Mouse (Mus musculus) frontal cortex, postnatal 25 days (tissue): ENCODE measurements around the gene Cd47.

ENCODE experiments used
- DNase-seq, 2 experiments: peaks; one replicate each; pipeline ENCODE4 v3.0.0; 2022; ENCODE audit warnings: low spot score in 2 of 2

Cd47 gene

DNA sequence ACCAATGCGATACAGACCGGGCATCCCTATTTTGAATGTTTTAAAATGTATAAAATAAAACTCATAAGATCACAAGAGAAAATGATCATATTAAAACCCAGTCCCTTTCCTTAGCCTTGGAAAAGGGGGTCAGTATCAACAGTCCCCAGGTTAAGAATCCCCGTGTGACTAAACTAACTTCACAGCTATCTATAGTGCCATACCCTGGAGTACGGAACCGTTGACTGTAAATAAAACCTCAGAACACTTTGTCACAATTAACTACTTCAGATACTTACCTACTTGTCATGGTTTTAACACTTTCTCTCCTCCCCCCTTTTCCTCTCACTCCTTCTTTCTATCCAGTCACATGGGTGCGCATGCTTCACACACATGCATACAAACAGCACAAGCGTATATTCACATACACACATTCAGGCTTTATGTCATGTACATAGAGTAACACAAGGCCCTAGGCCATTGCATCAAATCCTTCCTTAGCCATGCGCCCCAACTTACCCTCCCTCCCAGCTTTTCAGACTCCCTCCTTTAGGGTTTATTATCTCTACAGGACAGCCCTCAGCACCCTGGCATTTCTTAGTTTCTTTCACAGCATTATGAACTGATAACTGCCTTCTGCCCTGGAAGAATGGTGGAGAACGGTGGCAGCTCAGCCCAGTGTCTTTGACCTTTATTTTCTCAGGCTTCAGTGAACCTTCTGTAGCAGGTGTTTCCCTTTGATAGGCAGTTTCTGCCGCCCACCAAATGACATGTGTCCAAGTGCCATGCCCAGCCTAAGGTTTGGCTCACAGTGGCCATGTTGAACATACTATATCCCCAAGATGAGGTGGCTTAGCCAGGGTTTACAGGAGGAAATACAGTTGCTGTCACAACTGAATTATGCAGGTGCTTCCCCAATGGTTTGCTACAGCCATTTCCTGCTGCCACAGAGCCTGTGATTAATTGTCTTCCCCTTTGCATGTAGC, at the start of gene Cd47:
Cd47 (plus strand) TSS at position 937 of the 965 bp plus-strand sequence.
- no peak for DNase-seq

DNA sequence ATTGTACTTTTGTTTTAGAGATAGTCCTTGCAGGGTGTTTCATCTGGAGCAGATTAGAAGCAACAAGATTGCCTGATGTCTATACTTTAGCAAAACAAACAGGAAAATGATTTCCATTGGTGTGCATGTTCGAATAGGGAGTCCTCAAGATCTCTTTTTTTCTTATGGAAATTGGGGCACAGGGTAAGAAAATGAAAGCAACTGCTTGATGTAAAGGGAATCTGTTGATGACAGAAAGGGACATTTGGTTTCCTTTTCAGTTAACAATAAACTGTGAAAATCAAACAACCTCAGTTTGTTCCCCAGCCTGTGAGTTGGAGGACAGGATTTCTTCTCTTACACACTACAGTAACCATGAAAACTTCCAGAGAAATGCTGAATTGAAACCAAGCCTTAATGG, 47.4 kb upstream of the Cd47 start:
- no peak for DNase-seq

DNA sequence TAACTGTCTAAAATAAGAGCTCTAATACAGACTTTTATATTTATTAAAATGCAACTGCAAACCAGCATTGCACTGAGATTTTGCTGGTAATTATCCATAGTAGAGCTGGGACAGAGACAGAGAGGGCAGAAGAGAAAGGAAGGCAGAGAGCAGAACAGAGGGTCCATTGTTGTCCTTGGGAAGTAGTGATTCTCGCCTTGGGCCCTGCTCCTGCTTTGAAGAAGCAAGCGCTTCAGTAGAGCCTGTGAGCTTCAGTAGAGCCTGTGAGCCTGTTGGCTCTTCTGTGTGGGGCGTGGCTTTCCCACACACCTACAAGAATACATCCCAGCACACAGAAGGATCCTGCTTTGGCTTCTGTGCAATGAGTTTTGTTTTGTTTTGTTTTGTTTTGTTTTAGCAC, 47.0 kb upstream of the Cd47 start:
- no peak for DNase-seq

DNA sequence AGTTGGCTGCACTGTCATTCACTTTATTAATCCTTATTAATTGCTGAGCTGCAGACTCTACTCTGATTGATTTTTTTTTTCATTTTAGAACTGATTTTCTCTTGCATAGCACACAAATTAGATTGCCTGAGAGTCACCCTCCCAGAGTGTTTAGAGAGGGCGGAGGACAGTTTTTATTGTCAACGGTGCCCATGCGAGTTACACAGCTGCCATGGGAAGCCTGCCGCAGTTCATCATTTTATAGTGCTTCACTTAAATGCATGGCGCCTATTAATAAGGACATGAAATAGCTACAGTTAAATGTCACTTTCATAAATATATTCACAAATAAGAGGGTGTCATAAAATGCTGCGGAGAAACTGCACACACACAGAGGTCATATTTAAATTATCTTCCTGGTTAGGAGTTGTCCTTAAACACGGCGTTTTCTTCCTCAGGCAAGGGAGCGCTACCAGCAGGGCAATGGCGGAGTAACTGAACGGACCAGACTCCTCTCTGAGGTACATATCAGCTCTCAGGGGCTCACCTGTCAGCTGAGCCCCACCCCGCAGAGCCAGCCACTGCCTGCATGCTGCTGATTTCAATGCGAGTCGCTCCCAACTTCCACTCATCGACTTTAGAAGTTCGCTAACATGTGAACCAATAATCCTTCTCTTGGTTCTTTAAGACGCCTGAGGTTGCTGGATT, 39.7 kb upstream of the Cd47 start:
- DNase-seq: no peak

DNA sequence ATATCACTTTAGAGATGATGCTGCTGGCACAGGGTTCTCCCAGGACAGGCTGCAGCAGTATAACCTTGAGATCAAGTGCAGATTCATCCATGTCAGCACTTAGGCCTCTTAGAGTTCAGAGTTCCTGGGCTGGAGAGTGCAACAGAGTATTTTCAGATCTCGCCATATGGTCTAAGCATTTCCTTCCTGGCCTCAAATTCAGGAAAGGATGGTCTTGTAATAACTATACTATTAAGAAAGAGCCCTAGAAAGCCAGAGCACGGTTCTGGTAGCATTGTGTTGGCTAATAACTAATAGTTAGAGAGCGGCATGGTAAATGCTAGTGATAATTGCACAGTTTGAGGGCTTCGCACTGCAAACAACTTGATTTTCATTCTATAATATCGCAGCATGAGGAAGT, 38.4 kb upstream of the Cd47 start:
- DNase-seq: no peak

DNA sequence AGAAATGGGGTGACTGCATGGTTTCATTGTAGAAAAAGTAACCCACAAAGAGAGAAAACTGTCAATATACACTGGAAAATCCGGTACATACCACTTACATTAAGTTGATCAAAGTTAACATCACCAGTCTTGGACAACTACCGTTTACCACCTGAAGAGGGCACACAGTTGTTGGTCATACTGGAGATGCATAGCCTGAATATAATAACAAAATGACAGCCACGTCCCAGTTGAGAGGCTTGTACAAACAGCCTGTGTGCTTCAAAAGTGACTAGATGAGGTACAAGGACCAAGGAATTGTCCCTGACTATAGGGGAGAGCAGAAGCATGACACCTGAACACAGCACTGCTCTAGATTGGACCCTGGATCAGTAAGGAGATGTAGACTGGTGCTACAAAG, 34.0 kb upstream of the Cd47 start:
- no peak for DNase-seq

DNA sequence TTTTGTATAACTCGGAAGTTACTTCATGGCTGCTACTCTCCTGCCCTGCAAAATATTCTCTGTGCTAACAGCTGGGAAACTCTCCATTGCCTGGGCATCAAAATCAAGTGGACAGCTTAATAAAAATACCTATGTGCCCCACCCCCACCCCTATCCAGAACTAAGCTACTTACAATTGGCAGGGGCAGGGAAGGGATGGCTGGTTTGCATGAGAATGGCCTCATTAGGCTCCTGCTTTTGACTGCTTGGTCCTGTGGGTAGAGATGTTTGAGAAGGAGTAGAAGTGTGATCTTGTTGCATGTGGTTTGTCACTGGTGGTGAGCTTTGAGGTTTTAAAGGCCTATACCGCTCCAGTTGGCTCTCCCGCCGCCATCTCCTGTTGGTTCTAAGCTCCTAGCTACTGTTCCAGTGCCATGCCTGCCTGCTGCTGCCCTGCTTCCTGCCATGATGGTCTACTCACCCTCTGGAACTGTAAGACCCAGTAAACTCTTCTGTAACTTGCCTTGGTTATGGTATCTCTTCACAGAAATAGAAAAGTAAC, 31.8 kb upstream of the Cd47 start:
- DNase-seq: no peak

DNA sequence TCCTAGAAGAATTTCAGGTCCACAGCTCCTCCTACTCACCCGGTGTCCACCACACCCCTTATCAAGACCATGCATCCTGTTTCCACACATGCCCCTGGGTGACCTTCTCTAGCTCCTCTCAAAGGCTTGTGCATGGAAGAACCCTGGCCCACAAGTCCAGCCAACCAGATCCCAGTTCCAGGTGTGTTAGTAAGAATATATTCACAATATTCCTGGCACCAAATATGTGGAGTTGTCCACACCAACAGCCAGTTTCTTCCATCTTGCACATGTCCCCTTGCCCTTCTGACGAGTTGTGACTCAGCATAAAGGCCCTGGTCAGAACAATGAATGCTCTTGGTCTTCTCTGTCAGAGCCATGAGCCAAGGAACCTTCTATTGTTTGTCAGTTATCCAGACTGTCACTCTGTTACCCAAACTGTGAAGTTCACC, 30.5 kb upstream of the Cd47 start:
- no peak for DNase-seq

DNA sequence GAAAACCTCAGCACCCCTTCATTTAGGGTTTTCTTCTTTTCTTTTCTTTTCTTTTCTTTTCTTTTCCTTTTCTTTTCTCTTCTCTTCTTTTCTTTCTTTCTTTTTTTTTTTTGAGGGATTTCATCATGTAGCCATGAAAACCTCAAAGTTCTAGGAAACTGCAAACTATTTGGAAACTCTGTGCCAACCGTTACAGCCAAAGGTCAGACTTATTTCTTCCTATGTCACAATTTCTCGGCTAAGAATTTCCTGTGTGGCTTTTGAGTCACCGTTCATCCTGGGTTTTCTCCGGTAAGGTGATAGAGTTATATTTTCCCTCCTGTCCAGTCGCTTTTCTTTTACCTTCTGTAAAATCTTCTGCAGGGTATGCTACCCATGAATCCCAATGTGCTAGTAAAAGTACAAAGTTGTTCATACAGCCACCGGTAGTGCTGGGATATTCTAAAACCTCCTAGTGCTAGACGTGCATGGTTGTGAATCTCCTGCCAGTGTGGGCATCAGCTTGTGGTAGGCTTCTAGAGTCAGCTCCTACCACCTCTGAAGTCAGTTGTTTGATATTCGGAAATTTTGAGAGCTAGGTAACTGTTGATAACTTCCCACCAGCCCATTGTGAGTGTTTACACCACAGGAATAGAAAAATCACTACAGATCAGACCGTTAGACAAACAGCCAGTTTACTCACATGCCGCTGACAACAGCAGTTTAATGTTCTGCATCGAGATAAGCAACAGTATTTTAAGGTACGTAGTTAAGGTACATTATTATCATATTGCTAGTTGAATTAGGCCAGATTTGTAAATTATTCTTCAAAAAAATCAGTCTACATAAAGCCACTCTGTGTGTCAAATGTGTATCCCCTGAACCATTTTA, 29.8 kb upstream of the Cd47 start:
- no peak for DNase-seq

DNA sequence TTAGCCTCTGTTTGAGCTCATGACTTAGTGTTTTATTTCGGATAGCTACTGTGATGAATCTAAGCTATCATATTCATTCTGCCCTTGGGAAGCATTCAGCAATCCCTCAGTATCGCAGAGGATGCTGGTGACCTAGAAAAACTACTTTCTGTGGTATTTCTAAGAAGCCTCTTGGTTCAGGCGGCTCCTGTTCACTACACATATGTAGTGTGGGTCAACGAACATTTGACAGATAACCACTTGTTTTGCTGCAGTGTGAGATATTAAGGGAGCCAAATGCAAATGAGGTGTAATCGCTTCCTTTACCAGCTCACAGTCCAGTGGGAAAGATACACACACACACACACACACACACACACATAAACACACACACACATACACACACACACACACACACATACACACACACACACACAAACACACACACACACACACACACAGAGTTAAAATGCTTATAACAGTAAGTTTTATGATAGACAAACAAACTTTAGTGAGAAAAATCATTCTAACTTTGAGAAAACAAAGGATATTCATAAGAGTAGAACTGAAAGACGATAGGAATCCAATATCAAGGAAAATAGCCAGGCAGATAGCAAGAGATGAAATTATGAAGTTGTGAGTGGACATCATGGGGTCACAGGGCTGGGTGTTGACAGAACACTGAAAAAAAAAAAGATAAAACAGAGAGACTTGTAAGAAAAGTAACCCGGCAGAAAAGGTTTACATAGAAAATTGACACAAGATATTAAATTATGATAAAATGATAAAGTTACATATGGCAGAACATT, 28.5 kb upstream of the Cd47 start:
- no peak for DNase-seq

DNA sequence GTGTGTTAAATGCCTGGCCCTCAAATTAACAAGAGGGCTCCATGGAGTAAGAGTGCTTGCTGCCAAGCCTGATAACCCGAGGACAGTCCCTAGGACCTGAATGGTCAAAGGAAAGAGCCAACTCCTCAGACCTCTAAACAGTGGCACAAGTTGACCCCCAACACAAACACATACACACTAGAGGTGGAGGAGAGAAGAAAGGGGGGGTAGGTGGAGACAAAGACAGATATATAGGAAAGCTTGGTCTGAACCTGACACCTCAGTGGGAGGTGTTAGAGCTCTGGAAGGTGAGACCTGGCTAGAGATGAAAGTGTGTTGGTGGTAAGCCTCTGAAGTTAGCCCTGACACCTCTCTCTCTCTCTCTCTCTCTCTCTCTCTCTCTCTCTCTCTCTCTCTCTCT, 27.8 kb upstream of the Cd47 start:
- DNase-seq: no peak

DNA sequence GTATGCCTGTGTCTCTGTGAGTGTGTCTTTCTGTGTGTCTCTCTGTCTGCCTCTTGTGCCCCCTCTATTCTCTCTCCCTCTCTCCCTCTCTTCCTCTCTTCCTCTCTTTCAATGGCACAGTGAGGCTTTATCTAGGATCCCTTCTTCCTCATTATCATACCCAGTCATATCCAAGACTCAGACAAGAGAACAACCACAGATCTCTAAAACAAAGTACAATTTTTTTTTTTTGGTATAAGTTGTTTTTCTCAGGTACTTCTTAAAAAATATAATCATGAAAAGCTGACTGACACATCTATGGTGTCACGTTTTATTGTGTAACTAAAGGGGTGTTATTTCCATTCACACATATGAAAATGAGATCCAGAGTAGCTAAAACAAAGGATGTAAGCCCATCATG, 27.3 kb upstream of the Cd47 start:
- DNase-seq: no peak

DNA sequence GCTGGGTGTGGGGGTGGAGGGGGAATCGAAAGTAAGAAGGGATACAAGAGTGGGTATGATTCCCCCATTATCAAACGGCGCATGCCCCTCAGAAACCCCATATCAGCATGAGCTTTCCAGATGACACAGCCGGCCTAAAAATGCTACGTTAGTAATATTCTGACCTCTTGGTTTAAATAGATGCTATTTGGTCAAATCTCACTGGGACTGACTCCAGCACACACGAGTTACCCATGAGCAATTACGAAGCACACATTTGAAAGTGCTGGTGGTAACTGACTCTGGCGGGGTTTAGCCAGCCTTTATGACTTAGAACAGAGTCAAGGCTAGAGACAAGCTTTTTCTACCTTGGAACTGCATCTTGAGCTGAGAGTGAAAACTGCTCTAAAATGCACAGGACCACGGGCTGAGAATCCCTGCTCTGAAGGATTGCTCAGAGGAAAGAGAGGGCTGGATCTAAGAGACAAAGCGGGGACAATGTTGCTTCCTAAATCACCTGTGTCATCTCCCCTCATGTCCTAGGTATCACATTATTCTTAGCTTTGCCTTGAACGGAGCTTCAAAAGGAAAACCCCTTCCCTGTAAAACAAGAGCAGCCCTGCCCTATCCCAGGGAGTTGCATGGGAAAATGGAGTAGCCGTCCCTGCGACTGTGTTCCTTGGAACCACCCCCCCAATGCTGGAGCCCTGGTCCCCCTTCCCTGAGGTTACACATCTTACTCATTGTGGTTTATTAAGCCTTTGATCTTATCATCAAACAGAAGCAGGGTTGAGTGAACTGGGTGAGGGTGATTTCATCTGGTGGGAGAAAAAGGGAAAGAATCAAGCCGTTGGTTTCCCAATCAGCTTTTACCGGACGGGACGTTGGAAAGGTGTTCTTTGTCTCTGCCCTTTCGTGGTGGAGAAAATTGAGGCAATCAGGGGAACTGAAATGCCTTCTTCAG, 26.0 kb upstream of the Cd47 start:
- DNase-seq: no peak

DNA sequence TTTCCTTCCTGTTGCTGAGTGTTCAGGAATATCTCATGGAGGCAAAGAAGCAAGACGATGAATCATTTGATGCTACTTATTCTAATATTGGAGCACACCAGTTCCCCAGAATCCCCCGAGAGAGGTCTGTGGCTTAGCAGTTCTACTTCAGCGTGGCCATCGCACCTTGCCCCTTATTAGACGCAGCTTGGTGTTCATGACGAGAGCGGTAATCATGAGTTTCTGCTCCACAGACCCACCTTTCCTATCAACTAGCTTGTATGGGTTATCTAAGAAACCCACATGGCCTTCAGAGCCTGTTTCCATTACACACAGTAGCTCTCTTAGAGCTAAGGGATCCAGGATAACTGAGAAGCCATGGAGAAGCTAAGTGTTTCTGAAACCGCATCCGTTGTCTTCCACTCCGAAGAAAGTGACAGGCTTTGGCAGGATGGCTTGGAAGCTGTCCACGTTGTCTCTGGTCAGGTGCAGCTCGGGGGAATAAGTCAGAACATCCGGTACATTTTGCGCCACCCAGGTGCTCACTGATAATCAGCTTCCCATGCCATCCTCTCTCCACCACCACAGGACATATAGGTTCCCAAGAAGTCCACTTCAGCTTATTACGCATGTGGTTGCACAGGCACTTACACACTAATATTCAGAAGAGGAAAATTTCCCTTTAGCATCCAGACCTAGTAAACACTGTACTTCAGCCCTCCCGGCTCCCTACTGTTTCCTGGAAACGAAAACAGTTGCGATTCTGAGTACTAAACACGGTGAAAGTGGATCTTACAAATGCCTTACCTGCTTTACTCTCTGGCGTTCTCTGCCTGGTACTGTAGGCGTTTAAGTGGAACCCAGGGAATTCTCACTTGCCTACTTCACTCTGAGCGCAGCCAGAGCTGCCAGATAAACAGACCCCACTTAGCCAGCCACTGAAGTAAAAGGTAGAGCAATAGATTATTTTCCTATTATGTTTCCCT, 25.0 kb upstream of the Cd47 start:
- no peak for DNase-seq

DNA sequence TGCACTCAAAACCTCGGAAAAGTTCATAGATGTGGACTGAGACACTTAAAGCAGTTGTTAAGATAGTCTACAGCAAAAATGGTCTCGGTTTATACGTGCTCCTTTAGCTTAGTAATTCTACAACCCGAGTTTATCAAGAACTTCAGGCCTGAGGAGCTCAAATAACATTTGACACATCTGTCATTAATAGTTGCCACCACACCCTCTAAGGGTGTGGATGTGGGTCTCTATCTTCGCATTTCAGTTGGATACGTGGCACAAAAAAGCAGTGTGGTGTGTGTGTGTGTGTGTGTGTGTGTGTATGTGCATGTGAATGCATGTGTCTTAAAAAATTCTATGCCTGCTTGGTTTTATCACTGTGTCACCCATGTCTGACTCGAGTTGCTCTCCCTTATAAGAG, 23.4 kb upstream of the Cd47 start:
- no peak for DNase-seq

DNA sequence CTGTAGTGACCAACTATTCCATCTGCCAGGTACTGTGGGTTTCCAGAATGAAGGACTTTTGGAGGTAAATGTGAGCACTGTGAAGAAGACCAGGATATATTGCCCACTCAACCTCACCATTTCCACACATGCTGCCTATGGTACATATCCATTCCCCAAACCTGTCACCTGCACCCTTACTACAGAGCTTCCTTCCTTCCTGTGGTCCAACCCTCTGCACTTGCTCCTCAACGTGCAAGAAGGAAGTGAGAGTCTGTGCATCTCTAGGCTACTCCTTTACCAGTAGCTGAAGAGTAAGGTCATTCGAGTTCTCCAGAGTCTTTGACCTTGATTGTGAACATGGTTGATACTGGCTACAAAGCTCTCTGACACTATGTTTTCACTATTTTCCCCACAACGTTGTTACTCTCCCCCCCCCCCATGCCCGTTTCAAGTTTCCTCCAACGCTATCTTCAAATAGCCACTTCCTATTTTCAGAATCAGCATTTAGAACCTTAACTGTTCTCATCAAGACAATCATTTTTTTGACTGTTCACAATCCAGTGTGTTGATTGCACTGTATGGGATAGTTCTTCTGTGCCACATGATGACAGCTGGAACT, 18.7 kb upstream of the Cd47 start:
- DNase-seq: no peak

DNA sequence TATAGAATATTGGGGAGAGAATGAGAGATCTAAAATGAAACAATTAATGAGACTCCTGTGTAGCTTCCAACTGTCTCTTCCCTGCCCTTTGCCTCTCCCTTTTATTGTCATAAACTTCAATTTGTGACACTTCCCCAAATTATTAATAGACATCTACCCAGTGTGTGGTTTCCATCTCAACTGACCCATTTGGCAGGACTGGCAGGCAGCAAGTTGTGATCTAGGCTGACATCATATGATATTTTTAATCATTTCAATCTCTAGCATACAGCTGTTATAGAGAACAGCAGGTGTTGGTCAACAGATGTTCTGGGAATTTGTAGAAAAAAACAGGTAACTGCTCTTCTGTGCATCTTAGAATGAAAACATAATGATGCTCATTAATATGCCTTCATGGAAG, 17.0 kb upstream of the Cd47 start:
- no peak for DNase-seq

DNA sequence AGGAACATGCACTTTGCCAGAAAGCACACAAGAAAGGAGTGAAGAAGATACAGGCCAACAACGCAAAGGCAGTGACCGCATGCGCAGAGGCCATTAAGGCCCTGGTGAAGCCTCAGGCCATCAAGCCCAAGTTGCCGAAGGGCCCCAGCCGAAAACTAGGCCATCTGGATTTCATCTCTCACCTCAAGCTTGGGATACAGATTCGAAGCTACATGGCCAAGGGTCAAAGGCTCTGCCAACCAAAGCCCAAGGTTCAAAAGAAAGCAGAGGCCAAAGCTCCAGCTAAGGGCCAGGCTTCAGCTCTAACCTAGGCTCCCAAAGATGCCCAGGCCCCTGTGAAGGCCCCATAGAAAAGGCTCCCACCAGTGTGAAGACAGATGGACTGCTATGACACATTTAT, 14.2 kb upstream of the Cd47 start:
- no peak for DNase-seq
